Mouse (Mus musculus): ENCODE results near the gene Plcg2. TPM values are rescaled to one million over a fixed set of nuclear protein-coding genes. Genes with fewer than 3 reads are reported as not detected.

The Plcg2 gene
- total and polyA plus RNA-seq, 3 experiments, result not detected

DNA sequence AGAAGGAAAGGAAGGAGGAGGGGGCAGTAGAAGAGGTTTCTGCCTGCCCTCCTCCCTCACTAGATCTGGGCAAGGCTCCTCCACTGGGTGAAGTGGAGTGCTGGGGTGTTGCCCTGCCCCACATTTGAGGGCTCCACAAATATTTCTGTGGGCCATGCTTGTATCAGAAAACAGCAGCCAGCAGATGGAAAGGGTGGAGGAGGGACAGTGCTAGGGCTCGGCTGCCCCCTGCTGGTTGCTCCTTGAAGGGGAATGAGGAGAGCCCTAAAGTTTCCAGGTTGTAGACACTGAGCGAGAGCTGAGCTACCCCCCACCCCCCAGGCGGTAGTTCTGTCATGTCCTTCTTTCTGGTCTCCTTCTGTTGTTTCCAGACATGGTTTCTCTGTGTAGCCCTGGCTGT, 26.9 kb upstream of the Plcg2 start:
- H3K9me3 ChIP-seq (replicated peaks), result no peaks in the 10 kb centered on the region
- H3K4me1 ChIP-seq (ENCODE audit: insufficient read depth, low read depth, low read length), result peaks cover 23% of the 10 kb centered on the region
- no peak overlapping the region for H3K4me3 ChIP-seq (ENCODE audit: low read depth, low read length)
- ATAC-seq (ENCODE audit: extremely low read depth, insufficient number of reproducible peaks, low FRiP score, poor library complexity, severe bottlenecking) (0 out of 2 replicates have a peak, but pooled peaks have one; percentile 48), DNase-seq (ENCODE audit: low spot score) (peak; percentile 21)
- H3K27me3 ChIP-seq (ENCODE audit: insufficient read depth, low read length), result peaks cover 17% of the 10 kb centered on the region
- no peaks in the 10 kb centered on the region for H3K36me3 ChIP-seq (replicated peaks)
- TF ChIP-seq CTCF (IDR thresholded peaks at IDR 0.05; ENCODE audit: low read depth, low read length), result peak; percentile 42; the same call in 1 of the 2 replicates
- no peak for TF ChIP-seq GATA2 (IDR thresholded peaks at IDR 0.05; ENCODE audit: borderline replicate concordance, low read depth, low read length)
- no peak for TF ChIP-seq TAL1 (conservative IDR thresholded peaks at IDR 0.05; ENCODE audit: low read depth, low read length)
- no peak for TF ChIP-seq GATA1 (IDR thresholded peaks at IDR 0.05; ENCODE audit: borderline replicate concordance, low read length)
- TF ChIP-seq POLR2AphosphoS5 (IDR thresholded peaks at IDR 0.05; ENCODE audit: insufficient replicate concordance, low read depth, low read length), result no peak

DNA sequence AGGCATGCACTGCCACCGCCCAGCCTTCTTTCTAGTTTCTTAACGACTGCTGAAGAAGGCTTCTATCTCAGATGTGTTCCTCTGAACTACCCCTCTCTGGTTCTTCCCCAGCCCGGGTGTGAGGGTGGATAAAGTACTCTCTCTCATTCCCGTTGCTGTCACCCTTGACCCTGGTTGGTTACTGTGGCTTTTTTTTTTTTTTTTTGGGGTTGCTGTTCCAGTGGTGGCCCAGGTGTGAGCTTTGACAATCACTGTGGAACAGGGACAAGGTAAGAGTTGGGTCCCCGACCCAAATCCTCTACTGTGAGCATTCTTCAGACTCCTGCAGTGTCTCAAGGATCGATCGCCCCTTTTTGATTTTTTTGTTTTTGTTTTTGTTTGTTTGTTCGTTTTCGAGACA, 26.4 kb upstream of the Plcg2 start:
- Histone ChIP-seq H3K4me3 (ENCODE audit: low read depth, low read length) (no peak overlapping the region), H3K36me3 (replicated peaks) (no peaks in the 10 kb centered on the region), H3K27me3 (ENCODE audit: insufficient read depth, low read length) (peaks cover 15% of the 10 kb centered on the region), H3K9me3 (replicated peaks) (no peaks in the 10 kb centered on the region), H3K4me1 (ENCODE audit: insufficient read depth, low read depth, low read length) (peaks cover 23% of the 10 kb centered on the region)
- TF ChIP-seq GATA2 (IDR thresholded peaks at IDR 0.05; ENCODE audit: borderline replicate concordance, low read depth, low read length), result no peak
- TF ChIP-seq TAL1 (conservative IDR thresholded peaks at IDR 0.05; ENCODE audit: low read depth, low read length), result no peak
- TF ChIP-seq CTCF (IDR thresholded peaks at IDR 0.05; ENCODE audit: low read depth, low read length), result no peak
- TF ChIP-seq GATA1 (IDR thresholded peaks at IDR 0.05; ENCODE audit: borderline replicate concordance, low read length), result no peak
- no peak for TF ChIP-seq POLR2AphosphoS5 (IDR thresholded peaks at IDR 0.05; ENCODE audit: insufficient replicate concordance, low read depth, low read length)
- ATAC-seq (ENCODE audit: extremely low read depth, insufficient number of reproducible peaks, low FRiP score, poor library complexity, severe bottlenecking) (no peak), DNase-seq (ENCODE audit: low spot score) (no peak)

DNA sequence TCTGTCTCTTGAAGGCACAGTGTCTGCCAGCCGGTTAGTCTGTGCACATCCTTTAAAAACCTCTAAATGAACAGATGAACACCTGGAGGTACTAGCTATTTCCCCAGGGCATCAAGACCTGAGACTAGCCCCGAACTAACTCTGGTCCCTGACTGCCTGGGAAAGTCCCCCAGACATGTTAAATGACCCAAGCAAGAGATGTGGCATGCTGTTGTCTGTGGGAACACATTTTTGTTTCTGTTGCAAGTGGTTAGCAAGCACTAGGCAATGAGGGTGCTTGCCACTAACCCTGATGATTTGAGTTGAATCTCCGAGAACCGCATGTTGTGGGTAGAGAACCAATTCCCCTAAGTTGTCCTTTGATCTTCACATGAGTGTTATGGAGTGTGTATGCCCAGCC, 25.8 kb upstream of the Plcg2 start:
- peaks cover 23% of the 10 kb centered on the region for H3K4me1 ChIP-seq (ENCODE audit: insufficient read depth, low read depth, low read length)
- ATAC-seq (ENCODE audit: extremely low read depth, insufficient number of reproducible peaks, low FRiP score, poor library complexity, severe bottlenecking) (no peak), DNase-seq (ENCODE audit: low spot score) (no peak)

GRCm38 (mm10) chr8:117474944-117475343, 23.1 kb upstream of the Plcg2 start:
- no peaks in the 10 kb centered on the region for H3K36me3 ChIP-seq (replicated peaks)
- peak; percentile 79 for ATAC-seq (ENCODE audit: extremely low read depth, insufficient number of reproducible peaks, low FRiP score, poor library complexity, severe bottlenecking)
- H3K9me3 ChIP-seq (replicated peaks), result peaks cover 3% of the 10 kb centered on the region
- H3K4me1 ChIP-seq (ENCODE audit: insufficient read depth, low read depth, low read length), result peaks cover 19% of the 10 kb centered on the region
- H3K27me3 ChIP-seq (ENCODE audit: insufficient read depth, low read length), result peaks cover 12% of the 10 kb centered on the region
- no peak overlapping the region for H3K4me3 ChIP-seq (ENCODE audit: low read depth, low read length)
- TF ChIP-seq TAL1 (conservative IDR thresholded peaks at IDR 0.05; ENCODE audit: low read depth, low read length) (no peak), POLR2AphosphoS5 (IDR thresholded peaks at IDR 0.05; ENCODE audit: insufficient replicate concordance, low read depth, low read length) (no peak), CTCF (IDR thresholded peaks at IDR 0.05; ENCODE audit: low read depth, low read length) (peak; percentile 46; the same call in 1 of the 2 replicates), GATA1 (IDR thresholded peaks at IDR 0.05; ENCODE audit: borderline replicate concordance, low read length) (no peak), GATA2 (IDR thresholded peaks at IDR 0.05; ENCODE audit: borderline replicate concordance, low read depth, low read length) (no peak)
- peak; percentile 85 for DNase-seq (ENCODE audit: low spot score)

More for the DNA sequence above, 25.8 kb upstream of the Plcg2 start:
- Histone ChIP-seq H3K9me3 (replicated peaks) (no peaks in the 10 kb centered on the region), H3K27me3 (ENCODE audit: insufficient read depth, low read length) (peaks cover 15% of the 10 kb centered on the region), H3K36me3 (replicated peaks) (no peaks in the 10 kb centered on the region), H3K4me3 (ENCODE audit: low read depth, low read length) (no peak overlapping the region)
- TF ChIP-seq POLR2AphosphoS5 (IDR thresholded peaks at IDR 0.05; ENCODE audit: insufficient replicate concordance, low read depth, low read length) (no peak), TAL1 (conservative IDR thresholded peaks at IDR 0.05; ENCODE audit: low read depth, low read length) (no peak), CTCF (IDR thresholded peaks at IDR 0.05; ENCODE audit: low read depth, low read length) (no peak), GATA1 (IDR thresholded peaks at IDR 0.05; ENCODE audit: borderline replicate concordance, low read length) (no peak), GATA2 (IDR thresholded peaks at IDR 0.05; ENCODE audit: borderline replicate concordance, low read depth, low read length) (no peak)

DNA sequence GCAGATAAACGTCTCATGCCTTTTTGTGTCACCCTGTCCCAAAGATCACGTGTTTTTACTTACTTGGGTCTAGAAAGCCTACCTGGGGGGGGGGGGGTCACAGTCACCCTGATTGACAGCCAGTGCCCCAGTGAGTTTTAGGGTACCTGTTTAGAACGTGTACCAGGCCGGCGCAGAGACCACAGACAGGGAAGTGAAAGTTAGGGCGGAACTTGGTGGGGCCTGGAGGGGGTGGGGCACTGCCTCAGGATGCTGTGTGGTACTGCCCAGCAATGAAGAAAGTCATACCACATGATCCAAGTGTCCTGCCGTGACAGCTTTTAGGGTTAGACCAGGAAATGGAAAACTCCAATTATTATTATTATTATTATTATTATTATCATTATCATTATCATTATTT, 22.3 kb upstream of the Plcg2 start:
- Histone ChIP-seq H3K9me3 (replicated peaks) (peaks cover 6% of the 10 kb centered on the region), H3K27me3 (ENCODE audit: insufficient read depth, low read length) (peaks cover 5% of the 10 kb centered on the region; the same call in 1 of the 2 replicates), H3K4me1 (ENCODE audit: insufficient read depth, low read depth, low read length) (peaks cover 10% of the 10 kb centered on the region), H3K36me3 (replicated peaks) (no peaks in the 10 kb centered on the region), H3K4me3 (ENCODE audit: low read depth, low read length) (no peak overlapping the region)
- DNase-seq (ENCODE audit: low spot score) (no peak), ATAC-seq (ENCODE audit: extremely low read depth, insufficient number of reproducible peaks, low FRiP score, poor library complexity, severe bottlenecking) (no peak)
- TF ChIP-seq TAL1 (conservative IDR thresholded peaks at IDR 0.05; ENCODE audit: low read depth, low read length), result no peak
- no peak for TF ChIP-seq CTCF (IDR thresholded peaks at IDR 0.05; ENCODE audit: low read depth, low read length)
- no peak for TF ChIP-seq GATA1 (IDR thresholded peaks at IDR 0.05; ENCODE audit: borderline replicate concordance, low read length)
- no peak for TF ChIP-seq GATA2 (IDR thresholded peaks at IDR 0.05; ENCODE audit: borderline replicate concordance, low read depth, low read length)

DNA sequence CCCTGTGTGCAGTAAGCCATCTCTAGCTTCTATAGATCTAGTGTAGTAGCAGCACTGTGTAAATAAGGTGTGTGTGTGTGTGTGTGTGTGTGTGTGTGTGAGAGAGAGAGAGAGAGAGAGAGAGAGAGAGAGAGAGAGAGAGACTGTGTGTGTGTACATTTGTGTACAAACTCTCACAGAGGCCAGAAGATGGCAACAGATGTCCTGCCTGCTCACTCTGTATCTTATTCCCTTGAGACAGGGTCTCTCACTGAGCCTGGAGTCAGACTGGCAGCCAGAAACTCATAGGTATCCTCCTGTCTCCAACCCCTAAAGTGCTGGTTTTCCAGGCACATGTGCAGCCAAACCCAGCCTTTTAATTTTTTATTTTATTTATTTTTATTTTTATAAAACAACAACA, 20.0 kb upstream of the Plcg2 start:
- Histone ChIP-seq H3K9me3 (replicated peaks) (peaks cover 6% of the 10 kb centered on the region), H3K4me1 (ENCODE audit: insufficient read depth, low read depth, low read length) (peaks cover 8% of the 10 kb centered on the region), H3K4me3 (ENCODE audit: low read depth, low read length) (no peak overlapping the region), H3K36me3 (replicated peaks) (no peaks in the 10 kb centered on the region), H3K27me3 (ENCODE audit: insufficient read depth, low read length) (no peaks in the 10 kb centered on the region)
- ATAC-seq (ENCODE audit: extremely low read depth, insufficient number of reproducible peaks, low FRiP score, poor library complexity, severe bottlenecking), result no peak
- no peak for TF ChIP-seq GATA2 (IDR thresholded peaks at IDR 0.05; ENCODE audit: borderline replicate concordance, low read depth, low read length)
- TF ChIP-seq POLR2AphosphoS5 (IDR thresholded peaks at IDR 0.05; ENCODE audit: insufficient replicate concordance, low read depth, low read length), result no peak
- no peak for TF ChIP-seq CTCF (IDR thresholded peaks at IDR 0.05; ENCODE audit: low read depth, low read length)
- no peak for TF ChIP-seq TAL1 (conservative IDR thresholded peaks at IDR 0.05; ENCODE audit: low read depth, low read length)
- TF ChIP-seq GATA1 (IDR thresholded peaks at IDR 0.05; ENCODE audit: borderline replicate concordance, low read length), result no peak
- DNase-seq (ENCODE audit: low spot score), result no peak

Data from G1E (cell line).